Mouse (Mus musculus): Measurements from ENCODE around the gene Stk40.

Gene Stk40

DNA sequence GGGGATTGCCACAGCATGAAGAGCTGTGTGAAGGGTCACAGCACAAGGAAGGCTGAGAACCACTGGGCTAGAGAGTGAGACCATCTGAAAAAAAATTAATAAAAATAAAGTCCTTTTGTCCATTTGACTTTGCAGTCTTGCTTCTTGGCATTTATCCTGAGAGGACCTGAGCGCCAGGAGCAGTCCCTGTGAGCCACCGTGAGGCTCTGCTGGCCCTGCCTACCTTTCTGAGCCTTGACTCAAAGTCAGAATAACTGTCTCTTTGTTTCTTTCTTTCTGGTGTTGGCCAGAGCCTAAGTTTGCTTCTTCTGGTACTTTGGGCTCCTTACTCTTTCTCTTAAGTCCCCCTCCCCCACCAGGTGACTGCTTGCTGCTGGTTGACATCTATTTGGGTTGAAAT lies 16.7 kb downstream of the Stk40 start:
- DNase-seq (ENCODE audit: extremely low read depth, low read depth, low spot score), result no peak

DNA sequence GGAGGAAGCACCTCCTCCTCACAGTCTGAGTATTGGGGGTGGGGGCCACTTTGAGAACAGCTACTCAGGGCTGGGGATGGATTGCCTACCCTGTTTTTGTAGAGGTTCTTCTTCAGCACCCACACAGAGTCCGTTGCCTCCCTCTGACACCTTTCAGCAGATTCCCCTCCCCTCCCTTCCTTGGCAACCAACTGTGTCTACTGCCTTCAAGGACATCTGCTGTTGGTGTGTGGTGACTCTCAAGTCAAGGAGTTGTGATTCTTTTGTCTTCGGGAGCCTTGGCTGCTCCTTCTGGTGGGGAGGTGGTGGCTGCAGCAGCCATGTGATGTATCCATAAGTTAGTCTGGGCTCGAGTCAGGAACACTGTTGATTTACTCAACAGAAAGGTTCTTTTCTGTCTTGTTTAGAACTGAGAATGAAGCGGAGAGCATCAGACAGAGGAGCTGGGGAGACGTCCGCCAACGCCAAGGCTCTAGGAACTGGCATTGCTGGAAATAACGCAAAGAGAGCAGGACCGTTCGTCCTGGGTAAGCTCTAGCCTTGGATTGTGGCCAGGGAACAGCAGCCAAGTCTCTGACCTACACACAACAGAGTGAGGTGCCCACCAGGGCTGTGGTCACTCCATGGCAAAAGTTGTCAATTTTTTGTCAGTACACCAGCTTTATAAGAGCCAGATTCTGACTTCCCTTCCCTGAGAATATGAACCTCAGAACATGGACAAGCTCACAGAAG lies 19.7 kb downstream of the Stk40 start:
- DNase-seq (ENCODE audit: extremely low read depth, low read depth, low spot score), result no peak

DNA sequence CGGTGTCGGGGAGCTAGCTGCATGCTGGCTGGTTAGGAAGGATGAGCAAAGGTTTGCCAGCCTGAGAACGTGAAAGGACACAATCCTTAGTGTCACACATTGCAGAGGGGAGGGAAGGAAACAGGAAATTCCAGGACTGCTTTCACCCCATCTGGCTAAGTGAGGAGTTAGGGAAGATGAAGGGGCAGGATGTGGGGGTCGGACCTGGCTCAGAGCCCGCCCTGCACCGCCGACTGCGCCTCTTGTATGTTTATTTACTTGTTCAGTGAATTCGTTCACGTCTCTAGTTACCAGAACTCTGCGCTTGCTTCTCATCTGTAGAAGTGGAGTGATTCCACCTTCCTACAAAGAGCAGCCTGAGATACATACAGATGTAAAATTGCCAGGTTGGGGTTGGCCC lies 26.7 kb downstream of the Stk40 start:
- no peak for DNase-seq (ENCODE audit: extremely low read depth, low read depth, low spot score)

DNA sequence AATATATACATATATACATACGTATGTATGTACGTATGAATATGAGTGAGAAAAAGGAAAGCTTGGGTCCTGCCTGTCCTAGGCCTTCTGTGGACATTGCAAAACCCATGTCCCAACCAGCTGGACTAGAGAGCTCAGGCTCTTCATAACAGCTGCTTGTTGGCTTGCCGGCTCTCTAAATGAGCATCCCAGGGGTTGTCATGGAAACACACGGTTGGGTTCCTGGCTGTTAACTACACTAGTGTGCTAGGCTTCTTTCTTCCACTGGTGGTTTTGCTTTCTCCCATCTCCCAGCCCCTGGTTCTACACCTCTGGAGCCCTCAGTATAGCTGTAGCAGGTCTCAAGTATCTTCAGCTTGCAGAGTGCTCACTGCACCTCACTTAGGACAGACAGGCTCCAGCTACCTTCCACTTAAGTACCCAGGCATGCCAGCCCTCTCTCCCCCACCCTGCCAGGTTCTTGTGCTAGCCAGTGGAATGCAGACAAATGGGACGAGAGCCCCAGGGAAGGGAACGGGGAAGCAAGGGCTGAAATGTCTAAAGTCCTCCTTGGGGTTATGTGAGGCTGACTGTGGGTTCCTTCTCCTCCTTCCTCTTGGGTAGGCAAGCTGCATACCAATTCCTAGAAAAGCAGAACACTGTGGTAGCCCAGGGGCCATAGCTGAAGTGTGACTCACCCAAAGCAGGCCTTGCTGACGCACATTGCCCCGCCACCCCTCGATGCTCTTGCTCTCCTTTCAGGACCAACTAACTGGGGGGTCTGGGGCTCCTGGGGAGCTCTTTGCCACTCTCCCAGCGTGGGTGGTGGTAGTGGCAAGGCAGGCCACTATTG lies 27.7 kb downstream of the Stk40 start:
- DNase-seq (ENCODE audit: extremely low read depth, low read depth, low spot score), result no peak

DNA sequence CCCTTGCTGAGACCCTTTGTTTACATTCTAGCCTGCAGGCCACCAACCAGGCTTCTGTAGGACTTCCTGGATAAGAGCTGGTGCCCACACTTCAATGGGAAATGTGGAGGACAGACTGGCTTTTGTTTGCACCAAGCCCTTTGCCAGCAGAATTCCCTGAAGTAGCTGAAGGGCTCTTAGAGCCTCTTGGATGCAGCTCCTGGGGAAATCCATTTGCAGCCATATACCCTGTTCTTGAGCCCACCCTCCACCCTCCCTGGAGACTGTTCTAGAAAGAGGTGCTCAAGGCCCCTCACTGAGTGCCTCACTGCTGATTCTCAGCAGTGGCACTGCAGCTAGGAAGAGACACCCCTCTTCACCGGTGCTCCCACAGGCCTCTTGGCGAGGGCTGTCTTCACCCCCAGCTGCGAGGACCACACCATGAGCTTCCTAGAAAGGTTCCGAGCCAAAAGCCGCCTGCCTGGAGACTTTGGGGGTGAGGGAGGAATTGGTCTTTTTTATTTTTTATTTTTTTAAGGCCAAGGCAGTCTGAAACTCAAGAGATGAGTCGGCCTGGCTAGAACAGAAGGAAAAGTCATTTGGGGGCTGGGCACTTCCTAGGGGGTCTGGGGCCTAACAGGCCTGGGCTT lies 29.0 kb downstream of the Stk40 start:
- DNase-seq (ENCODE audit: extremely low read depth, low read depth, low spot score), result no peak

DNA sequence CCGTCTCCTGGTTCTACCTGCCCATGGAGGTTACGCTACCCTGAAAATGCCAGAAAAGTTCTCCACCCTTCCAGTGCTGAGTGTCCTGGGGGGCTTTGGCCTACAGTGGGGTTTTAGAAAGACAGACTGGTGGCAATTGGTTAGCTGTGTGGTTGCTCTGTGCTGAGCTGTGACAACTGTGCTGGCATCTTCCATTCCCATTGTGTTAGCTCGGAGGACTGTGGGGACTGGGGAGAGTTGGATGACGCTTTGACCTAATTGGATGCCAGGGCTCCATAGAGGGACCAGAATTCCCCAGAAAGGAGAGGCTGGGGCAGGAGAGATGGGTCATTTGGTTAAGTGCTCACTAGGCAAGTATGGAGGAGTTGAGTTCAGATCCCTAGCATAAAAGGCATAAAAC lies 30.5 kb downstream of the Stk40 start:
- no peak for DNase-seq (ENCODE audit: extremely low read depth, low read depth, low spot score)

DNA sequence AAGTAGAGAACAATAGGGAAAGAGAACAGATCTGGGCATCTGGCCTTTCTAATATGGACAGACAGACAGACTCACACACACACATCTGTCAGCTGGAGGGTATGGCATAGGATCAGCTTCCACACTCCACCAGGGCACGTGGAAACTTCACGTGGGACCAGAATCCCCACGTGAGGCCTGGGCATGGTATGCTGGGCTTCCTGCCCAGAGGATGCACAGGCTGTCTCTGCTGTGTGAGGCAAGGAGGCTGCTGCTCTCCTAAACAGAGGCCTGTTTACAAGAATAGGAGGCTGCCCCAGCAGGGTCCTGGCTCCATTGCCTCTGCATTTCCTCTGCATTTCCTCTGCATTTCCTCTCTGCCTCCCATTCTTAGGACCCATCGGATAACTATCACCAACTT lies 30.9 kb downstream of the Stk40 start:
- DNase-seq (ENCODE audit: extremely low read depth, low read depth, low spot score), result no peak

DNA sequence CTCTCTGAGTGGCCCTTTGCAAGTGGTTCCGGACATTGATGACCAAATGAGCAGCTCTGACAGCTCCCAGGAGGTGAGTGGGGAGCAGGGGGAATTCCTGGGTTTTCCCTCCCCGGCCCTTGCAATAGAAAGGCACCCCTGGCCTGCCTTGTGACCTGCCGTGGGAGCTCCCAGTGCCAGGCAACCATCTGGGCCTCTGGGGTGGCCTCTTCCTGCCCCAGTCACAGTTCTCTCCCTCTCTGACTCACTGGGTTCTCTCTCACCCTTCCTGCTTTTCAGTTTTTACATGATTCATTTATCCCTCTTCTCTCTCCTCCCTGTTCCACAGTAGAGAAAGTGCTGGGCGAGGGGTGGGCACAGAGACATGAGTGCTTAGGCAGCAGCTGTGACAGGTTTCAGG lies 34.0 kb downstream of the Stk40 start:
- DNase-seq (ENCODE audit: extremely low read depth, low read depth, low spot score), result no peak

DNA sequence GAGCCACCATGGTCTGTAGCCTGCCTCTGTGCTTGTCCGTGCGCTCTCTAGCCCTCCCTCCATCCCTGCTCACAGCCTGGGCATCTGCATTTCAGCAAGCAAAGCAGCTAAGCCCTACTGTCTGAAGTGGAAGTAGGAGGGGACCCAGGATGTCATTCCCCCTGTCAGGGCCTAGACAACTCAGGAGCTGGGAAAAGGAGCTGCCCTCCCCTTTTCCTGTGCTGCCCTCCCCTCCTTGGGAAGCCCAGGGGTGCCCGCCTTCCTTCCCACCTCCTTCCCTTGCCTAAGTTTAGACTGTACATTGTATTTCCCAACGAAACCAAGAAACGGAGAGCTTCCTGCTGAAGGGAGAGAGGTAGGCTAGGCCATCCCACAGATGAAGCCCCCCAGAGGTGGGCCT lies 37.3 kb downstream of the Stk40 start:
- DNase-seq (ENCODE audit: extremely low read depth, low read depth, low spot score), result no peak

DNA sequence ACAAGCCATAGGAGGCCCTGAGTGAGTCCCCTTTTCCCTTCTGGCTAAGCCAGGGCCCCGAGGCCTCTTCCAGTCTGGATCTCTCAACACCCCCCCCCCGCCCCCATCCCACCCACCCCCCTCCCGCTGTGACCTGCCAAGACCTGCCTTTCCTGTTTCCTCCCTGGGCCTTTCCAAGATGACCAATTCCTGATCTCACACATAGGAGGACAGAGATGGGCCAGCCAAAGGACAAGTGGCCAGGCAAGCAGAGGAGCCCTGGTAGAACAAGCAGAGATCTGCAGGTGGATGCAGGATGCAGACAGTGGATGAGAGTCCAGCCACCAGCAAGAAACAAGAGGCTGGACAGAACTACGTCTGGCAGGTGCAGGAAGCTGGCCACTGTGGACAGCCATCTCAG lies 41.6 kb downstream of the Stk40 start:
- no peak for DNase-seq (ENCODE audit: extremely low read depth, low read depth, low spot score)

DNA sequence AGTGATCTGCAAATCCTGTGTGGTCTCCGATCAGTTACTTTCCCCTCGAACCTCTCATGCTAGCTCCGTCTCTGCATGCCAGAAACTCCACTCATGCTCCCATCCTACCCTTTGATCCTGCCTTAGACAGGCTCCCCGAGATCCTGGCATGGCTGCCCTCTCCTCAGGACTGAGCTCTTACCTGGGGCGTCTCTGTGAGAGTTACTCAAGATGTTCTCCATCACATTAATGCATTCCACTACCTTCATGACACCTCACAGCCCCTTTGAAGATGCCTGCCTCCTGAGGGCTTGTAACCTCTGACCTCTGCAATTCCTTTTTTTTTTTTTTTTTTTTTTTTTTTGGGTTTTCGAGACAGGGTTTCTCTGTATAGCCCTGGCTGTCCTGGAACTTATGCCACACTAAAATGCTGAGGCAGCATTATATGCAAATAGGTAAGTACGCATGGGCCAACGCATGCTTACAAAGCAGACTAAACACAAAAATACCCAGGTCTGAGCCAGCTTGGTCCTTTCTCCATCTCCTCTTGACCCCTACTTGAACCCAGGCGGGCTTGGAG lies 43.3 kb downstream of the Stk40 start:
- DNase-seq (ENCODE audit: extremely low read depth, low read depth, low spot score), result no peak

DNA sequence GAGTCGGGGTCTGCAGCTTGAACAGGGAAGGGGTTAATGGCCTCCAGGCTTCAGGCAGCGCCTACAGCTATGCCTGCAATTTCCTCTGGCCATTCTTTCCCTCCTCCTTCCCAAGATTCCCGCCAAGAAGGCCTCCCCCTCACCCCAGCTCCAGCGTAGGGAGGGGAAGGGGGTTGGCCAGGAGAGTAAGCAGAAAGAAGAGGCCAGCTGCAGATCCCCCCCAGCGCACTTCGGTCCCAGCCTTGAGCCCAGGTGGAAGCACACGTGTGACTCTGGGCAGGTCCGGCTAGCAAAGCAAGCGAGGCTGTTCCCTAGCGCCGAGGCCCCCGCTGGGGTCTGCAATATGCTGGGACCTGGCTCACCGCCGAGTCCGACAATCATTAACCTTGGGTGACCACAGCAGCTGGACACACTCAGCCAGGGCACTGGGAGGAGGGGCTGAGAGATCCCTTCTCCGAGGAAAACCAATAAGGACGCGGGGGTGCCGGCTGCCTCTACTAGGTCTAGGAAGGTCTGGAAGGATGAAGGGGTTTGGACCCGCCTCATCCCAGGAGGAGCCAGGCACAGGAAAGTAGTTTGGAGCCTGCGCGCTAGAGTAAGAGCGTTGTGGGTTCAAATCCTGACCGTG lies 43.9 kb downstream of the Stk40 start, which contains the start of gene Eva1b:
Eva1b (plus strand) TSS at position 212 of the 628 bp plus-strand sequence.
- DNase-seq (ENCODE audit: extremely low read depth, low read depth, low spot score), result no peak

DNA sequence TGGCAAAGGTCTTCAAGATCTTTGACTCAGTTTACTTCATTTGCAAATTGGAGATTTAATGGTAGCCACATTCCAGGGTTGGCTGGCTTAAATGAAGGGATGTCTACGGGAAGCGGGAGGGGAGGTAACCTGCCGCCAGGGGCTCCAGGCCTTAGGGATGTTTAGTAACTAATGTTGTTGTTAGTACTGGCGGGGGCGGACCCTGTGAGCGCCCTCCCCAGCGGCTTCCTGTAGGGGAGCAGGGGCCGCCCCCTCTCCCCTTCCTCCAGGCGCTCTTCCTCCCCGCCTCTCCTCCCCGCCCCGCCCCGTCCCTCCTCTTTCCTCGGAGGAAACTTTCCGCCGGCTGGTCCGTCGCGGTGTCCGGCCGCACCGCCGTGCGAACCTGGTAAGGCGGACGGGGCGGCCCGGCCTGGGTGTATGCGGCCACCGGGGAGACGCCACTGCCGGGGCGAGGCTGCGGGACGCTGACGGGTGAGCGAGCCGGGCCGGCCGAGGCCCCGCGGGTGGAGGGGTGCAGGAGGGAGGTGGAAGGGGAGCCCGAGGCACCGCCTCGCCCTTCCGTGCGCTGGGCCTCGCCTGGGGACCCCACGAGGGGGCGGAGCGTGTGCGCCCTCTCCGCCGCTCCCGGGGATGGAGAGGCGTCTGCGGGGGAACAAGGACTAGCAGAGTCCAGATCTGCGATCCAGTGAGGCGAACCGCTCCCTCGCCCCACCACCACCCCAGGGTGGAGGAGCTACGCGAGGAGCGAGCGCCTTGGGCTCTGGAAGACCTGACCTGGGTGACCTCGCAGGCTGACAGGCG lies 44.6 kb downstream of the Stk40 start:
- DNase-seq (ENCODE audit: extremely low read depth, low read depth, low spot score), result no peak

DNA sequence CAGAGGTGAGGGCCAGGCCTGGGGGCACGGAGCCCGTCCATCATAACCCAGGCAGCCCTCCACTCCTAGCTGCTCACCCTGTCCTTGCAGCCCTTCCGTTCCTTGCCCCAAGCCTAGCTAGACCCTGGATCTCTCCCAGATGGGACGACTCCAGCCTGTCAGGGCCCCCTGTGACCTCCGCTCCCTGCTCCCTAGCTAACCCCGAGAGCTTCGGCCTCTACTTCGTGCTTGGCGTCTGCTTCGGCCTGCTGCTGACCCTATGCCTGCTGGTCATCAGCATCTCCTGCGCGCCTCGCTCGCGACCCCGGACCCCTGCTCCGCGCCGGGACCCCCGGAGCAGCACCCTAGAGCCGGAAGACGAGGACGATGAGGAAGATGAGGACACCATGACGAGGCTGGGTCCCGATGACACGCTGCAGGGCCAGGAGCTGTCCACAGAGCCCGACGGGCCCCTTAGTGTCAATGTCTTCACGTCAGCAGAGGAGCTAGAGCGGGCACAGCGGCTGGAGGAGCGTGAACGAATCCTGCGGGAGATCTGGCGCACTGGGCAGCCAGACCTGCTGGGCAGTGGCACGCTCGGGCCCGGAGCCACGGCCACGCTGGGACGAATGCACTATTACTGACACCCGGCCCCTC lies 45.4 kb downstream of the Stk40 start:
- DNase-seq (ENCODE audit: extremely low read depth, low read depth, low spot score), result no peak

DNA sequence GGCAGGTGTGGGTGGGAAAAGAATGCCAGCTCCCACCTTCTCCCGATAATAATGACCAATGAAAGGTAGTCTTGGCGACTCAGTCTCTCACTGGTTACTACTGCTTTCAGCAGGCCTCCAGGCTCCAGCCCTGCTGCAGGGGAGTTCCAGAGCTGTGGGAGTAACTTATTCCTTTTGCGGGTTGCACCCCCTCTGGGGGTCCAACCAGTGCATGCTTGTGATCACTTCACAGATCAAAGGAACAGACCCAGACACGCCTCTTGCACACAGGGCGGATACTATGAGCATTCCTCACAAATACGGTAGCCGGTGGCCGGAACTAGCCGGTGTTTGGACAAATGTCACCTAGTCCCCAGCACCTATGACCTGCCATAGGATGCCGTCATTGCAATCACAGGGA lies 46.0 kb downstream of the Stk40 start:
- DNase-seq (ENCODE audit: extremely low read depth, low read depth, low spot score), result no peak

DNA sequence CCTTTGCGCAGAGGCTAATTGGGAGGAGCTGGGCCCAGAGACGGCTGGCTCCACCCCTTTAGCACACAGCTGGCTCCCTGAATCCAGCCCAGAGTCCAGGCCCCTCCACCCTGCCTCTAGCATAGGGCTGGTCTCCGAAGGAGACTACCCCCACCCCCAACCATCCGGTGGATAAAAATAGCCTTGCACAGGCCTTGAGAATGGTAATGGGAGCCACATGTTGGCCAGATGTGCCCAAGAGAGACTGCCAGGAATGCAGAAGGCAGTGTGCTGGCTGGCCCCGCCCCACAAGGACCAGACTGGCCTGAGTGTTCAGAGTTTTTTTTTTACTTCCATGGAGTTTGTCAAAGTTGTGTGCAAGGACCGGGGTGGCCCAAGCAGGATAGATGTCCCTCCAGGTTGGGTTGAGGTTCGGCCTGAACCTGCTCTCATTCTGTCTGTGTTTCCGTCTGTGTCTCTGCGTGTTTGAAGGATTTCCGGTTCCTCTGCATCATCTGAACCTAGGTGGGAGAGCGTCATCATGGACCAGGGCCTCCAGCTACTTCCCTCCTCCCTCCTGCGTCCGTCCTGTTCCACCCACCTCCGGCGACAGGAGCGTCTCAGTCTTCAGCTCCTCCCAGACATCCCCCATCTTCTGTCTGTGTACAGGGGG lies 46.7 kb downstream of the Stk40 start:
- no peak for DNase-seq (ENCODE audit: extremely low read depth, low read depth, low spot score)

DNA sequence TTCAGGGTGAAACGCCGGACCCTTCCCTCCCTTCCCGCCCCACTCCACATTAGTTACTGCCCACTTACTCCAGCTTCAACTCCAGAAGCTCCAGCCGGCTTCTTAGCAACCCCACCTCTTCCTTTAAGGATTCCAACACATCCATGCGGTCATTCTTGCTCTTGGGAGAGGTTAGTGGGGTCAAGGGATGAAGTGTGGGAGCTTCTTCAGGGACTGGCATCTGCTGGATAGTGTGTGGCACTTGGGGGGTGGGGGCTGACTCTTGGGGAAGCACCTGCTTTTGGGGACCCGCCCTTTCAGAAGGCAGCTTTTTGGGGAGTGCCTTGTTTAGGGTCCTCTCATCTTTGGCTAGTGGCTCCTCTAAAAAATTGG lies 47.2 kb downstream of the Stk40 start:
- no peak for DNase-seq (ENCODE audit: extremely low read depth, low read depth, low spot score)

DNA sequence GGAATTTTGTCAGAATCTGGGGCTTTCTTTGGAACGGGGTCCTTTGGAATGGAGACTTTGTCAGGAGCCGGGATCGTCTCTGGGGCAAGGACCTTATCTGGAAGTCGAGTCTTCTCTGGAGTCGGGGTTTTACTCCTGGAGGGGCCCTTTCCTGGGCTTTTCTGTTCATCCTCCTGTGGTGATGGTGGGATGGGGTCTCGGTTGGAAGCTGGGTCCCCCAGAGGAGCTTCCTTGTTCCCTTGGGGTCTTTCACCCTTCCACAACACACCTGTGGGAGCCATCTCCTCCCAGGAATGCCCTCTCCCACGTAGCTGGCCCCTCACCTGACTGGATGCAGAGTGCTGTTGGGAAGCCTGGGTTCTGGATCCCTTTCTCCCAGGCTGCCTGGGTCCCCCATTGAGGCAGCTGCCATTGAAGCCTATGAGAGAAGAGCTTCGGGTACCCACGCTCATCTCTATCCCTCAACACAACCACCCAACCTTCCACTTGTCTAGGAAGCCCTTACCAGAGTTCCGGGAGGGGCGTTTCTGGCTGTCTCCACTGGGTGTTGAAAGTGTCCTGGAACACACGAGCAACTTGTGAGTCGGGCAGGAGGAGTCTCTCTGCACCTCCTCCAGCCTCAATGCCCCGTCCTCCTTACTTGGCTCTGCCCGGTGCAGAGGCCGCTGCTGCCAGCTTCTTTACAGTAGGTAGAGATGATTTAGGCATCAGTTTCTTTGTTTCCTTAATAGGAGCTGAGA lies 48.1 kb downstream of the Stk40 start:
- no peak for DNase-seq (ENCODE audit: extremely low read depth, low read depth, low spot score)

DNA sequence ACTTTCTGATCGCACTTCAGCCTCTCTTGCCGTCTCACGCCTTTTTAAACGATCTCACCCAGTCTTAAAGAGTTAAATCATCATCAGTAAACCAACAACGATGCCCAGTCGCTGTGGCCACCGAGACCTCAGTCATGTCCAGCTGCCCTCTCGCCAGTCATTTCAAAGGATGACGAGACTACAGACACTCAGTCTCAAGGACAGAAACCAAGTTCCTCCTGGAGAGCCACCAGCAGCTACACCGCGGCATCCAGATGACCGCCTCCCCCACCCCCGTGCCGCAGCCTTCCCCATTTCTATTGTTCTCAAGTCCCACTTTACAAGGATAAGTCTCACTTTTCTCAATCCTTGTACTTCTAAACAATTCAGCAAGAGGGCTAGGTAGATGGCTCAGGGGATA lies 49.1 kb downstream of the Stk40 start:
- DNase-seq (ENCODE audit: extremely low read depth, low read depth, low spot score), result no peak

All from fat pad, adult 2 months (tissue).